Mouse (Mus musculus) ES-E14 (cell line): ENCODE data around the gene Rnf128. TPM values are rescaled to one million over a fixed set of nuclear protein-coding genes. Genes with fewer than 3 reads are reported as not detected.

Experiments
- DNase-seq: peaks from one replicate; pipeline ENCODE4 v3.0.0-alpha.2; 2013; ENCODE audit warnings: low read depth, low spot score
- H3K27ac ChIP-seq: 2 replicates; pipeline ENCODE4 v1.5.1; 2012; ENCODE audit warnings: low read depth, mild to moderate bottlenecking, low read length, moderate library complexity, mixed read lengths; ENCODE audit not compliant: poor library complexity, insufficient read depth, severe bottlenecking
- H3K36me3 ChIP-seq: 2 replicates; pipeline ENCODE4 v1.6.1; 2012; ENCODE audit warnings: mild to moderate bottlenecking, low read length, moderate library complexity, mixed read lengths; ENCODE audit not compliant: control insufficient read depth, poor library complexity, insufficient read depth, severe bottlenecking
- H3K4me1 ChIP-seq, 2 experiments: fragments of 150-350 bp in 1 of 2; sonication (generic) in 1 of 2; 2 replicates each; pipeline ENCODE4 v1.6.1; 2012; ENCODE audit warnings: low read length in 2 of 2, mild to moderate bottlenecking in 1 of 2, mixed read lengths in 1 of 2; ENCODE audit not compliant: control insufficient read depth in 2 of 2, insufficient read depth in 2 of 2, poor library complexity in 1 of 2
- H3K4me3 ChIP-seq, 2 experiments: fragments of 150-350 bp in 1 of 2; sonication (generic) in 1 of 2; 2 replicates each; pipeline ENCODE4 v1.5.1; 2012; ENCODE audit warnings: low read length in 2 of 2, low read depth in 1 of 2, mild to moderate bottlenecking in 1 of 2, mixed read lengths in 1 of 2; ENCODE audit not compliant: insufficient read depth in 1 of 2, poor library complexity in 1 of 2, severe bottlenecking in 1 of 2
- H3K9ac ChIP-seq: 2 replicates; pipeline ENCODE4 v1.6.1; 2012; ENCODE audit warnings: low read depth, mild to moderate bottlenecking, low read length, mixed read lengths; ENCODE audit not compliant: poor library complexity, insufficient read depth, severe bottlenecking
- H3K9me3 ChIP-seq: fragments of 150-350 bp; sonication (generic); 2 replicates; pipeline ENCODE4 v1.6.1; 2012; ENCODE audit warnings: low read depth, mild to moderate bottlenecking, low read length; ENCODE audit not compliant: control insufficient read depth, insufficient read depth
- CHD2 ChIP-seq: IDR thresholded peaks from 2 replicates; pipeline ENCODE4 v1.6.1; 2014; ENCODE audit warnings: mild to moderate bottlenecking, low read depth, low read length, inconsistent platforms
- HCFC1 ChIP-seq: IDR thresholded peaks from 2 replicates; pipeline ENCODE4 v1.6.1; 2012; ENCODE audit warnings: low read length, inconsistent platforms, borderline replicate concordance; ENCODE audit not compliant: insufficient read depth
- MAFK ChIP-seq: IDR thresholded peaks from 2 replicates; pipeline ENCODE4 v1.6.1; 2014; ENCODE audit warnings: mild to moderate bottlenecking, low read depth, low read length, inconsistent platforms; ENCODE audit not compliant: insufficient read depth
- ZC3H11A ChIP-seq: IDR thresholded peaks from 2 replicates; pipeline ENCODE4 v1.6.1; 2012; ENCODE audit warnings: low read depth, mild to moderate bottlenecking, inconsistent platforms, low read length, borderline replicate concordance
- ZNF384 ChIP-seq: IDR thresholded peaks from 2 replicates; pipeline ENCODE4 v1.6.1; 2012; ENCODE audit warnings: low read depth, low read length, inconsistent platforms
- in situ Hi-C, 2 experiments: fragments of 600-800 bp; cut with MboI; formaldehyde crosslinking; loops; one replicate each; pipeline ENCODE4 v1.15.1; 2025; ENCODE audit warnings: low sequenced_read_pairs in 2 of 2, inconsistent platforms in 1 of 2; ENCODE audit not compliant: unreplicated experiment in 2 of 2
- total RNA-seq: library from RNA; depleted of rRNA; stranded (reverse); fragments of 300-350 nt; gene quantifications from 2 replicates; pipeline ENCODE4 v1.2.3, GENCODE M21; 2012

Gene Rnf128
- total RNA-seq, 1 experiment = 42.1 TPM

DNA sequence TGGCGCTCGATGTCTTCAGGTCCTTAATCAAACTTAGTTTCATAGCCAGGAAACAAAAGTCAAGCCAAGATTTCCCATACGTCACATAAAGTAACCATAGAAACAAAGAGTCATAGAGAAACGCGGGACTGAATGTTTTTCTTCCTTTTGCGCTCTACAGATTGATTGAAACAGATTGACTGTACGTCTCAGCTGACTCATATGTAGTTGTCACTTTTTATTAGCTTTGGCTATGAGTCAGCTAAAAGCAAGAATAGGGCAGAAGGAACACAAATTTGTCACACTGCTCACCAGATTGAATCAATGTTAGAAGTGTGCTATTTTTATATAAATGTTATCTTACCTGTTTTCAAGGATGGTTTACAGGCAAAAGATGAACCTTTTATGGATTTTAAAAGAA is 19.4 kb upstream of the Rnf128 start:
- in situ Hi-C loops = no loop called here

DNA sequence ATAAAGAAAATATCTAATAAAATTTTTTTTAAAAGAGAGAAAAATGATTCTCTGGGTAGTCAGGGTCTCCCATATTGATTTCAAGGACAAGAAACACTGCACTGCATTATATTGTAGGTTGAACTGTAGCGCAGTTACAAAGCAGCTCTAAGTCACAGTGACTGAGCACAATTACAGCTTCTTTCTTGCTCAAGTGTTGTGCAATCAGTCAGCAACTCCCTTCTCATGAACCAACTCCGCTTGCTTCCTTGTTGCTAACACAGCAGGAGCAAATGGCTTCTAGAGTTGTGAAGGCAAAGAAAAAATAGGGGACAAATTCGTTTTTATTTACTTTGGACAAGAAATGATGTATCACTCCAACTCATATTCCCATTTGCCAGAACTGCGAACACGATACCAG is 12.7 kb upstream of the Rnf128 start:
- DNase-seq = no peak
- TF ChIP-seq CHD2 (no peak), ZC3H11A (no peak), ZNF384 (no peak), MAFK (no peak)
- in situ Hi-C loops = no loop called here
- no peak overlapping the region for H3K27ac ChIP-seq
- no peaks in the 10 kb centered on the region for H3K36me3 ChIP-seq
- no peaks in the 10 kb centered on the region for H3K4me1 ChIP-seq
- no peaks in the 10 kb centered on the region for H3K9me3 ChIP-seq
- no peak overlapping the region for H3K9ac ChIP-seq
- H3K4me3 ChIP-seq = no peak overlapping the region

More for the DNA sequence above, 19.4 kb upstream of the Rnf128 start:
- Histone ChIP-seq H3K4me3 (no peak overlapping the region), H3K4me1 (no peaks in the 10 kb centered on the region), H3K9me3 (no peaks in the 10 kb centered on the region), H3K27ac (no peak overlapping the region), H3K9ac (no peak overlapping the region), H3K36me3 (no peaks in the 10 kb centered on the region)
- no peak for TF ChIP-seq ZNF384
- TF ChIP-seq CHD2 = no peak
- TF ChIP-seq HCFC1 = no peak
- TF ChIP-seq MAFK = no peak
- DNase-seq = no peak

DNA sequence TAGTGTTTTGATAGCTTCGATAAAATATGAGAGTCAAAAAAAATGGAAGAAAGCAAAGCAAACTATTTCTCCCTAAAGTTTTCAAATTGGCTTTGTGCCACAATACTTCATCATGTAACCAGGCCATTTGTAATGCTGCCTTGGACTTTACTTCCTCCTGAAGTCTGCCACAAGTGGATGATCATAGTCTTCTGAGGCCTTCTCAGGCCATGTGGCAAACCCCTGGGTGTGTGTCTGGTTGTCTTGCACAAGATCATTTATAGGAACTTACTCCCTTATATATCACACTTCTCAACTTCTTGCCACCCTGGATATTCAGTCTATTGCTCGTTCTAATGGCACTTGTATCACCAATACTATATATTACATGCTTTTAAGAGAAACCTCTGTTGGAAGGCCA is 11.0 kb upstream of the Rnf128 start:
- H3K9ac ChIP-seq = no peak overlapping the region
- no peak overlapping the region for H3K27ac ChIP-seq
- no peak for TF ChIP-seq ZC3H11A
- no peak for TF ChIP-seq HCFC1
- no peak for TF ChIP-seq MAFK
- no peak for TF ChIP-seq ZNF384
- TF ChIP-seq CHD2 = no peak
- in situ Hi-C loops = no loop called here
- no peaks in the 10 kb centered on the region for H3K4me1 ChIP-seq
- DNase-seq = no peak
- no peak overlapping the region for H3K4me3 ChIP-seq
- no peaks in the 10 kb centered on the region for H3K36me3 ChIP-seq
- no peaks in the 10 kb centered on the region for H3K9me3 ChIP-seq

DNA sequence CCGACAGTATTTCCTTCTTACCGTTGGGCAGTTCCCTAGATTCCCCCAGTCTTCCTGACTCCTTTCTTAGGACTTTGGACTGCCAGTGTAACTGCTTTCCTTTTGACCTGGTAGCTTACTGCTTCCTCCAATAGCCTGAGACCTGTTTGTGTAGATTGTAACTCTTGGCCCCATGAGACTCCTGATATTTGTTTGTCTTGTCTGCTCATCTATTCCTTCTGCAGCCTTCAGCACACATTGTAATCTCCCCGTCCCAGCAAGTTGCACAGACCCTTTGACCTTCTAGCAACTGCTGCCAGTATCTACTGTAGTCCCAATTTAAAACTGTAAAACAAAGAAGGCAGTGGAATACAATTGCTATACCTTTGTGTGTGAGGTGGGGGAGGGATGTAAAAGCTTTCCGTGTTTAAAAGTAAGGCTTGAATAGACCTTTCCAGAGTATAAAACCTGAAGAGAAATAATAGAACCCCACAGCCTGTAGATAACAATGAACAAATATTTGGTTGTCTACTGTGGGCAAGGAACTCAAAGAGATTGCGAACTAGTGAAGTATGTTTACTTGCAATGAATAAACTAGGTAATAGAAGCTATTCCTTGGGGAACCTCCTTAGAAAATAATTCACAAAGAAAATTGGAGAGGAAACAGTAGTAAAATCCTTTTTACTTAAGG is 726 bp upstream of the Rnf128 start:
- no peak overlapping the region for H3K9ac ChIP-seq
- no peaks in the 10 kb centered on the region for H3K4me1 ChIP-seq
- in situ Hi-C loops = no loop called here
- no peak for DNase-seq
- no peak for TF ChIP-seq ZNF384
- TF ChIP-seq MAFK = no peak
- TF ChIP-seq ZC3H11A = no peak
- TF ChIP-seq CHD2 = no peak
- TF ChIP-seq HCFC1 = no peak
- H3K27ac ChIP-seq = no peak overlapping the region
- H3K36me3 ChIP-seq = no peaks in the 10 kb centered on the region
- H3K9me3 ChIP-seq = no peaks in the 10 kb centered on the region
- no peak overlapping the region for H3K4me3 ChIP-seq

DNA sequence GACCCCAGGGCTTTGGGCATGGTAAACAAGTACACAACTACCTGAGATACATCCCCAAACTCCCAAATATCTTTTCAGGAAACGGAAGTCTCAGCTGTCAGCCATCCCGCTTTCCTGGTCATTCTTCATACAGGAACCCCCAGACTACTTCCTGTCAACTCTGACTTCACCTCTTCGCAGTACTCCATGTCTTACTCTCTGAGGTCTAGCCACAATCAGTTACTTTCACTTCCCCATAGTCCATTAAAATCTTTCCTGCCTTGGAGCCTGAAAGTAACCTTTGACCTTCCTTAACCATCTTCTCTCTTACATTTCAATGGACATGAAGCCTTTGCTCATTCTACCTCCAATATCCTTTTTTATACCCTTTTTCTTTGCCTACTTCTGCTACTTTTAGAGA is 6.9 kb downstream of the Rnf128 start:
- TF ChIP-seq CHD2 (no peak), HCFC1 (no peak), ZC3H11A (no peak), ZNF384 (no peak), MAFK (no peak)
- no peak overlapping the region for H3K9ac ChIP-seq
- no peak for DNase-seq
- H3K36me3 ChIP-seq = no peaks in the 10 kb centered on the region
- H3K9me3 ChIP-seq = no peaks in the 10 kb centered on the region
- H3K4me3 ChIP-seq = no peak overlapping the region
- in situ Hi-C loops = no loop called here
- H3K4me1 ChIP-seq = no peaks in the 10 kb centered on the region
- no peak overlapping the region for H3K27ac ChIP-seq
